Mouse (Mus musculus): Measurements from ENCODE around the gene Zbtb22.
"Not testable (repeated sequence)": the region's sequence is repeated elsewhere in the genome, so short reads cannot be mapped to it uniquely, and the experiment has no call there.

Gene Zbtb22

GRCm38 (mm10) chr17:33904835-33905234, 10.9 kb upstream of the Zbtb22 start, which contains the start of gene Platr17:
Platr17 (plus strand) TSS chr17:33905135.
- not testable (repeated sequence) for DNase-seq (ENCODE audit: low spot score)

DNA sequence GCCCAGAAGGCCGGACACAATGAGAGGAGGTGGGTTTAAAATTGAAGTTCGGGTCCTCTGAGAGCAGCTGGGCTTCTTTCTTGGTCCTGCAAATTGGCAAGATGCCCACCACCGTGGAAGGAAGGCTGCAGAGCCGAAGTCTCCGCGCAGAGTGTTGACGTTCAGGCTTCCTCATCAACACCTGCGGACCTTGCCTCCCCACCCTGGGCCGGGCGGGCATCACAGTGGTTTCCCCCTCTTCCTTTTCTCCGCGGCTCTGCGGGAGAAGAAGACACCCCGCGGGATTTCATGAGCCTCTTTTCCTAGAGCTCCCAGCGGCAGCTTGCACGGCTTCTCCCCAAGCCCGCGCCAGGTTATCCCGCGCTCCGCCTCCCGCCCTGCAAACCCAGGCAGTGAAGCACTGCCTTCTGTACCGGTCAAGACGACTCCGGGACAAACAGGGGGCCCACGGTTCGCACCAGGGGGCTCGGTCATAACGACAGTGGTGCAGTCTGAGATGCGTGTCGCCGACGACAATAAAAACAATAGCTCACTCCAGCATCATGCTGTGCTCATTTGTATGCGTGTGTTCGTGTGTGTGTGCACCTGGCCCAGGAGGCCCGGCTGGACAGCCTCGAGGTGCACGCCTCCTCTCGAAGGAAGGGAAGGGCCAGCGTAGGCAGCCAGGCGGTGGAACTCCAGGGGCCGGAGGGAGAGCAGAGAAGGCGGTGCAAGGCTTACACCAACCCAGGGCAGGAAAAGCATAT, 7.2 kb upstream of the Zbtb22 start:
- peak; percentile 32 for DNase-seq (ENCODE audit: low spot score)

DNA sequence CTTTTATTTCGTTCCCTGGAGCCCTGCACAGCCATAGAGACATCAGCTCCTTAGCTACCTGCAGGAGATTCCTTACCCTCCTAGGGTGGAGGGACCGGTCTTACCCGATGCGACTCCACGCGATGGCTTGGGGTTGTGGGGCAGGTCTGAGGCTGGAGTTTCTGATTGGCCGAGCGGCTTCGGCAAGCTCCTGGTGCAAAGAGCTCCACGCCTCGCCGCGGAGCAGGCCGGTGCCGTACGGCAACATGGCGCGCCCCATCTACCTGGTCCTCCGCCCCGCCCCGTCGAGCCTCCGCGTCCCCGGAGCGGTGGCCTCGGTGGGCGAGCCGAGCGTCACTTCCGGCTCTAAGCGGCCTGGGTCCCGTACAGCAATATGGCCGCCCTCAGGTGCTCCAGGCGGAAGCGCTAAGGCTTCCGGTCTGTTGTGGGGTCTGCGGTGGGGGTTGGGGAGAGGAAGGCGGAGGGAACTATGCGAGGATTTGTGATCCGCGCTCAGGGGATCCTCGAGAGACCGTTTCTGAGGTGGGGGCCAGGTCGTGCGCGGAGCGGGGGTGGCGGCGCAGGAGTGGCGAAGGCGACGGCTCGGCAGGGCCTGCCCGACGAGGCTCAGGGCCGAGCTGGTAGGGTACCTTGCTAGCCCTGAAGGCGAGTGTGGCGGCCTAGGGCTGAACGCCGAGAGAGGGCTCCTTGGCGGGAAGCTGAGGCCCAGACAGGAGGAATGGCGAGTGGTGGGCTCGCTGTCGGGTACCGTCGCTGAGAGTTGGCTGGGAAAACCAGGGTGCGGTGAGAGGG, 6.4 kb upstream of the Zbtb22 start, which contains the start of gene Daxx:
Daxx (plus strand) TSS at position 338 of the 792 bp plus-strand sequence.
- DNase-seq (ENCODE audit: low spot score), result peak; percentile 98

GRCm38 (mm10) chr17:33909869-33910250, 5.8 kb upstream of the Zbtb22 start:
- DNase-seq (ENCODE audit: low spot score), result peak; percentile 72

- DNase-seq (ENCODE audit: low spot score), result no peak
These were observed 5.2 kb upstream of the Zbtb22 start for GRCm38 (mm10) chr17:33910346-33911051.

- DNase-seq (ENCODE audit: low spot score), result no peak
These were observed 4.5 kb upstream of the Zbtb22 start for GRCm38 (mm10) chr17:33911052-33911812.

- no peak for DNase-seq (ENCODE audit: low spot score)
These were observed 3.8 kb upstream of the Zbtb22 start for GRCm38 (mm10) chr17:33911813-33912414.

DNA sequence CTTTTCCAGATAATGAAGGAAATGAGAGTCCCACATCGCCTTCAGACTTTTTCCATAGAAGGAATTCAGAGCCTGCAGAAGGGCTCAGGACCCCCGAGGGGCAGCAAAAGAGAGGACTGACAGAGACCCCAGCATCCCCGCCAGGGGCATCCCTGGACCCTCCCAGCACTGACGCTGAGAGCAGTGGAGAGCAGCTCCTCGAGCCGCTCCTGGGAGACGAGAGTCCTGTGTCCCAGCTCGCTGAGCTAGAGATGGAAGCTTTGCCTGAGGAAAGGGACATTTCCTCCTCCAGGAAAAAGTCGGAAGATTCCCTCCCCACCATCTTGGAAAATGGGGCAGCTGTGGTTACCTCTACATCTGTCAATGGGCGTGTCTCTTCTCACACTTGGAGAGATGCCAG, 2.4 kb upstream of the Zbtb22 start:
- no peak for DNase-seq (ENCODE audit: low spot score)

DNA sequence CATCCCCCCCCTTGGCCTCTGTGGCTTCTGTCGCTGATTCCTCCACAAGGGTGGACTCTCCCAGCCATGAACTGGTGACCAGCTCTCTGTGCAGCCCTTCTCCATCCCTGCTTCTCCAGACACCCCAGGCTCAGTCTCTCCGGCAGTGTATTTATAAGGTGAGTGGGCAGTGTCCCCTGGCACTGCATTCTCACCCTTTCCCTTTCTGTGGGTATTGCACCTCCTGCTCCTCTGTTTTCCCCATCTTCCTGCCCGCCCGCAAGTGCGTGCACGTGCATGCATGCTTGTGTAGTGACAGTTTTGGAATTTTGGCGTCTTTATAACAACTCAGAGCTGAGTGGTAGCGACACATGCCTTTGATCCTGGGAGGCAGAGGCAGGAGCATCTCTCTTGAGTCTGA, 1.8 kb upstream of the Zbtb22 start:
- DNase-seq (ENCODE audit: low spot score), result no peak

DNA sequence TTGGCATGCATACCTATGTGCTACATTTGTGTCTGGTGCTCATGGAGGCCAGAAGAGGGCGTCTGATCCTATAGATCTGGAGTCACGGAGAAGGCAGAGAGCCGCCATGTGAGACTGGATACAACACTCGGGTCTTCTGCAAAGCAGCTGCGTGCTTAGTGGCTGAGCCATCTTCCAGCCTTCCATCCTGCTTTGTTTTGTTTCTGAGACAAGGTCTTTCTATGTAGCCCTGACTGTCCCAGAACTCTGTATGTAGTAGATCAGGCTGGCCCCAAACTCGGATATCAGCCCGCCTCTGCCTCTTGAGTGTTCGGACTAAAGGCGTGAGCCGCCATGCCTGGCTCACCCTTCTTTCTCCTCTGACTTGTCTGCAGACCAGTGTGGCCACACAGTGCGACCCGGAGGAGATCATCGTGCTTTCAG, 724 bp upstream of the Zbtb22 start:
- DNase-seq (ENCODE audit: low spot score), result no peak

- DNase-seq (ENCODE audit: low spot score), result no peak
These were observed 590 bp downstream of the Zbtb22 start for GRCm38 (mm10) chr17:33916294-33916693.

GRCm38 (mm10) chr17:33916847-33917655, 1.3 kb downstream of the Zbtb22 start:
- DNase-seq (ENCODE audit: low spot score), result no peak

GRCm38 (mm10) chr17:33917656-33918292, 2.1 kb downstream of the Zbtb22 start:
- DNase-seq (ENCODE audit: low spot score), result no peak

GRCm38 (mm10) chr17:33918293-33919203, 2.8 kb downstream of the Zbtb22 start:
- no peak for DNase-seq (ENCODE audit: low spot score)

- peak; percentile 96 for DNase-seq (ENCODE audit: low spot score)
These were observed 3.9 kb downstream of the Zbtb22 start for GRCm38 (mm10) chr17:33919351-33920281.

- DNase-seq (ENCODE audit: low spot score), result peak; percentile 89
These were observed 4.8 kb downstream of the Zbtb22 start for GRCm38 (mm10) chr17:33920282-33921097.

GRCm38 (mm10) chr17:33921361-33921760, 5.7 kb downstream of the Zbtb22 start:
- no peak for DNase-seq (ENCODE audit: low spot score)
